Mouse (Mus musculus) bone marrow macrophage, adult 2 months (primary cell): ENCODE measurements around the gene Tbc1d8.

Experiments used
- CTCF ChIP-seq: IDR thresholded peaks from 2 replicates; pipeline ENCODE4 v1.5.1; 2012; ENCODE audit warnings: low read depth, mild to moderate bottlenecking, low read length, moderate library complexity
- POLR2A ChIP-seq: IDR thresholded peaks from 2 replicates; pipeline ENCODE4 v1.6.1; 2012; ENCODE audit warnings: mild to moderate bottlenecking, low read depth, low read length, borderline replicate concordance

GRCm38 (mm10) chr1:39394650-39395049 lies 83.9 kb downstream of the Tbc1d8 start:
- TF ChIP-seq CTCF = no peak
- TF ChIP-seq POLR2A = no peak
